Mouse (Mus musculus) liver, postnatal 0 days (tissue): ENCODE data around the gene Mlip.

Source experiments
- CTCF ChIP-seq: sonication (generic); IDR thresholded peaks from 2 replicates; pipeline ENCODE4 v1.5.1; 2016; ENCODE audit warnings: antibody characterized with exemption, low read depth
- EP300 ChIP-seq: IDR thresholded peaks from 2 replicates; pipeline ENCODE4 v1.6.1; 2016; ENCODE audit warnings: antibody characterized with exemption, low read depth, mild to moderate bottlenecking

DNA sequence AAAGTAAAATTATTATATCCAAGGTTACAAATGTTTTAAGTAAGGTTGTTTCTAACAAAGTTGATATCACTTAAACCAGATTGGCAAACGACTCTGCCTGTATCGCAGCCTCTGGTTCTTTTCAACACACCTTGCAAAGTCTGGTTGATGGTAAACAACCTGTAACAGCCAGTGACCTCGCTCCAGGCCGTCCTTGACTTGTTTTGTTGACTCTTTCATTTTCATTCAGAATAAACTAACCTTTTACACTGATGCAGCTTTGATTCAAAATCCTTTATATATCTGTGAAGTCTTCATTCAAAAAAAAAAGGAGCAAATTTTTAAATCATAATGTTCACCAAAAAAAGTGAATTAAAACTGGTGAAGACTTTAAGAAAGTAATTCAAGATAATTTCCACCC, 44.3 kb upstream of the Mlip start:
- TF ChIP-seq EP300 (no peak), CTCF (no peak)
